ENCODE assay signal across 24 mouse cellular contexts in the genomic region with DNA sequence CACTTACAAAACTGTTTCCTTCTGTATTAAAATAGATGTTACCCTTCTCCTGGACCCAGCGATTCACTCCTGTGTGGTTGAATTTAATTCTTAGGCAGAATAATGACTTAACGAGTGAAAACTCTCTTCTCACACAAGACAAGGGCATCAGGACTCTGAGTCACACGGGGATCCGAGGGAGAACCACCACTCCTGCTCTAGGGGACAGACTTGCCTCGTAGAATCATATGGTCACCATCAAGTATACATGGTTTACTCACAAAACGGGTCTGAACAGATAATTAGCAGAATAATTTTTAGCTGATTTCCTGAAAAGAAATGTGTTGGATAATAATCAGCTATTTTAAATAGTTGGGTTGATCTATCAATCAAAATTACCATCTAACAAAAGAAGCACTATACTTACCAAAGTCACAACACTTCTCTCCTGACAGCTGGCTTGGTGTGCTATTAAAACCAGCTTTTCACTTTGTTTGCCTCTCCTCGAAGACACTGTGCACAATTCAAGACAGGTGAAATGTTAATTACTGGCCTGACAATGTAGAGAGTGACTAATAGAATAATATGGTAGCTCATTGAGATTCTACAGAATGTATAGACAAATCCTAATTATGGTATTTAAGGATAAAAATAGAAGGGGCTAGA.
"Had no signal": no experiment of that assay in that cellular context is flagged by ENCODE, and none has a peak within 500 bp of the region (broad histone marks: within the 10 kb centered on the region; RNA-seq: fewer than 3 reads in every experiment).

No protein-coding gene starts in this region.

- H3K36me3 ChIP-seq: kidney, embryonic 15.5 days; limb, embryonic 12.5 days; limb, embryonic 15.5 days; midbrain, embryonic 10.5 days; midbrain, embryonic 13.5 days; neural tube, embryonic 13.5 days had no signal

- H3K4me1 ChIP-seq: kidney, embryonic 15.5 days; limb, embryonic 12.5 days; limb, embryonic 15.5 days; megakaryocyte, embryonic 14.5 days; midbrain, embryonic 10.5 days; midbrain, embryonic 13.5 days; neural tube, embryonic 13.5 days had no signal

- H3K9ac ChIP-seq: kidney, embryonic 15.5 days; limb, embryonic 12.5 days; limb, embryonic 15.5 days; liver, embryonic 14.5 days; liver, postnatal 0 days; lung, embryonic 14.5 days; midbrain, embryonic 13.5 days; neural tube, embryonic 13.5 days had no signal

- H3K4me3 ChIP-seq: kidney, embryonic 15.5 days; limb, embryonic 12.5 days; limb, embryonic 15.5 days; megakaryocyte, embryonic 14.5 days; midbrain, embryonic 10.5 days; midbrain, embryonic 13.5 days; myocyte; neural tube, embryonic 13.5 days had no signal

- ATAC-seq: liver, postnatal 0 days; midbrain, embryonic 13.5 days; midbrain, embryonic 16.5 days had no signal

- DNase-seq: kidney, postnatal 10 days; kidney, postnatal 36 days; layer of hippocampus, postnatal 36 days; left cerebral cortex, postnatal 4 days; liver, postnatal 0 days; lung, embryonic 14.5 days; lung, postnatal 10 days; lung, postnatal 36 days; retina, postnatal 1 day; right cerebral cortex, postnatal 25 days; spleen, adult 18-20 months; thymus, adult 18-20 months; thymus, postnatal 36 days had no signal

- H3K27me3 ChIP-seq: kidney, embryonic 15.5 days; limb, embryonic 12.5 days; limb, embryonic 15.5 days; megakaryocyte, embryonic 14.5 days; midbrain, embryonic 13.5 days; neural tube, embryonic 13.5 days had no signal

- H3K9me3 ChIP-seq: kidney, embryonic 15.5 days; limb, embryonic 12.5 days; limb, embryonic 15.5 days; midbrain, embryonic 10.5 days; midbrain, embryonic 13.5 days; neural tube, embryonic 13.5 days had no signal

- H3K27ac ChIP-seq: kidney, embryonic 15.5 days; limb, embryonic 12.5 days; limb, embryonic 15.5 days; liver, embryonic 14.5 days; midbrain, embryonic 10.5 days; midbrain, embryonic 13.5 days; neural tube, embryonic 13.5 days had no signal

- H3K4me2 ChIP-seq: kidney, embryonic 15.5 days; limb, embryonic 12.5 days; limb, embryonic 15.5 days; liver, embryonic 11.5 days; lung, embryonic 14.5 days; midbrain, embryonic 13.5 days; neural tube, embryonic 13.5 days had no signal
